Mouse (Mus musculus) CH12.LX (cell line): ENCODE data around the gene Mapk8. TPM values are rescaled to one million over a fixed set of nuclear protein-coding genes. Genes with fewer than 3 reads are reported as not detected.

Experiments used
- DNase-seq: peaks from one replicate; pipeline ENCODE4 v3.0.0-alpha.2; 2013; ENCODE audit errors: extremely low read depth
- H3K27ac ChIP-seq: 2 replicates; pipeline ENCODE4 v1.5.1; 2012; ENCODE audit warnings: low read depth, mild to moderate bottlenecking, control low read depth, moderate library complexity; ENCODE audit not compliant: insufficient read depth
- H3K27me3 ChIP-seq: replicated peaks from 2 replicates; pipeline ENCODE3; 2012; ENCODE audit warnings: inconsistent platforms
- H3K36me3 ChIP-seq, 2 experiments: replicated peaks in 1 of 2; 2 replicates each; pipeline versions ENCODE3 to v1.6.1; 2012; ENCODE audit warnings: inconsistent platforms in 1 of 2, low read length in 1 of 2, mild to moderate bottlenecking in 1 of 2, mixed read lengths in 1 of 2, moderate library complexity in 1 of 2; ENCODE audit not compliant: control insufficient read depth in 1 of 2, insufficient read depth in 1 of 2
- H3K4me1 ChIP-seq, 2 experiments: 2 replicates each; pipeline ENCODE4 v1.6.1; 2012; ENCODE audit warnings: inconsistent platforms in 1 of 2, moderate library complexity in 1 of 2; ENCODE audit not compliant: insufficient read depth in 2 of 2, control insufficient read depth in 1 of 2
- H3K4me2 ChIP-seq: 2 replicates; pipeline ENCODE4 v1.6.1; 2012; ENCODE audit warnings: low read depth, mild to moderate bottlenecking, control low read depth; ENCODE audit not compliant: poor library complexity, insufficient read depth, severe bottlenecking
- H3K4me3 ChIP-seq, 3 experiments: fragments of 150-350 bp in 1 of 3; sonication (generic) in 1 of 3; replicated peaks in 1 of 3; 2 replicates each; pipeline versions ENCODE3 to v1.5.1; 2011 to 2012; ENCODE audit warnings: low read depth in 2 of 3, low read length in 2 of 3, mild to moderate bottlenecking in 2 of 3, moderate library complexity in 2 of 3, control low read depth in 1 of 3, improper control_type of control experiment in 1 of 3, inconsistent platforms in 1 of 3, mixed read lengths in 1 of 3; ENCODE audit not compliant: poor library complexity in 1 of 3
- H3K79me2 ChIP-seq: replicated peaks from 2 replicates; pipeline ENCODE4 v1.6.1; 2012; ENCODE audit warnings: mild to moderate bottlenecking, moderate library complexity; ENCODE audit not compliant: control insufficient read depth, poor library complexity, insufficient read depth, severe bottlenecking; ENCODE audit errors: extremely low read depth
- H3K9ac ChIP-seq: 2 replicates; pipeline ENCODE4 v1.6.1; 2012; ENCODE audit warnings: low read depth, mild to moderate bottlenecking, control low read depth, moderate library complexity; ENCODE audit not compliant: insufficient read depth
- H3K9me3 ChIP-seq: replicated peaks from 2 replicates; pipeline ENCODE3; 2012; ENCODE audit warnings: low read length, inconsistent platforms, mixed read lengths
- CHD2 ChIP-seq: IDR thresholded peaks from 2 replicates; pipeline ENCODE4 v1.6.1; 2011; ENCODE audit warnings: low read length, improper control_type of control experiment
- E2F4 ChIP-seq: IDR thresholded peaks from 2 replicates; pipeline ENCODE4 v1.6.1; 2011; ENCODE audit warnings: low read depth, low read length, improper control_type of control experiment; ENCODE audit not compliant: insufficient replicate concordance
- ELF1 ChIP-seq: IDR thresholded peaks from 2 replicates; pipeline ENCODE4 v1.6.1; 2014; ENCODE audit warnings: low read depth, mild to moderate bottlenecking, inconsistent platforms, low read length, improper control_type of control experiment
- JUN ChIP-seq: IDR thresholded peaks from 2 replicates; pipeline ENCODE4 v1.6.1; 2011; ENCODE audit warnings: low read depth, mild to moderate bottlenecking, low read length, improper control_type of control experiment, moderate library complexity; ENCODE audit not compliant: insufficient read depth
- MAFK ChIP-seq: IDR thresholded peaks from 2 replicates; pipeline ENCODE4 v1.6.1; 2011; ENCODE audit warnings: low read length, improper control_type of control experiment; ENCODE audit not compliant: insufficient replicate concordance
- MAZ ChIP-seq: IDR thresholded peaks from 2 replicates; pipeline ENCODE4 v1.6.1; 2012; ENCODE audit warnings: low read depth, mild to moderate bottlenecking, inconsistent platforms, low read length, improper control_type of control experiment, moderate library complexity
- MEF2A ChIP-seq: IDR thresholded peaks from 2 replicates; pipeline ENCODE4 v1.6.1; 2014; ENCODE audit warnings: low read depth, mild to moderate bottlenecking, inconsistent platforms, low read length, improper control_type of control experiment, borderline replicate concordance
- MXI1 ChIP-seq: IDR thresholded peaks from 2 replicates; pipeline ENCODE4 v1.6.1; 2011; ENCODE audit warnings: mild to moderate bottlenecking, low read depth, low read length, improper control_type of control experiment
- MYC ChIP-seq: IDR thresholded peaks from 2 replicates; pipeline ENCODE4 v1.6.1; 2011; ENCODE audit warnings: low read depth, mild to moderate bottlenecking, improper control_type of control experiment, low read length
- NRF1 ChIP-seq: IDR thresholded peaks from 2 replicates; pipeline ENCODE4 v1.6.1; 2014; ENCODE audit warnings: low read depth, mild to moderate bottlenecking, inconsistent platforms, low read length, improper control_type of control experiment, moderate library complexity
- PAX5 ChIP-seq: IDR thresholded peaks from 2 replicates; pipeline ENCODE4 v1.6.1; 2012; ENCODE audit warnings: low read length, inconsistent platforms, mixed read lengths
- POLR2A ChIP-seq: IDR thresholded peaks from 2 replicates; pipeline ENCODE4 v1.6.1; 2011; ENCODE audit warnings: low read depth, mild to moderate bottlenecking, improper control_type of control experiment, low read length
- RAD21 ChIP-seq: IDR thresholded peaks from 2 replicates; pipeline ENCODE4 v1.6.1; 2011; ENCODE audit warnings: low read depth, mild to moderate bottlenecking, low read length, improper control_type of control experiment, moderate library complexity
- RCOR1 ChIP-seq: conservative IDR thresholded peaks from 2 replicates; pipeline ENCODE4 v1.6.1; 2012; ENCODE audit warnings: low read depth, mild to moderate bottlenecking, inconsistent platforms, low read length, improper control_type of control experiment
- SMC3 ChIP-seq: IDR thresholded peaks from 2 replicates; pipeline ENCODE4 v1.6.1; 2011; ENCODE audit warnings: low read depth, low read length, improper control_type of control experiment
- TBP ChIP-seq: conservative IDR thresholded peaks from 2 replicates; pipeline ENCODE4 v1.6.1; 2011; ENCODE audit warnings: low read depth, low read length, improper control_type of control experiment
- USF1 ChIP-seq: IDR thresholded peaks from 2 replicates; pipeline ENCODE4 v1.6.1; 2014; ENCODE audit warnings: low read depth, mild to moderate bottlenecking, inconsistent platforms, low read length, improper control_type of control experiment
- USF2 ChIP-seq: conservative IDR thresholded peaks from 2 replicates; pipeline ENCODE4 v1.6.1; 2011; ENCODE audit warnings: low read depth, low read length, improper control_type of control experiment
- ZC3H11A ChIP-seq: IDR thresholded peaks from 2 replicates; pipeline ENCODE4 v1.6.1; 2012; ENCODE audit warnings: low read depth, mild to moderate bottlenecking, inconsistent platforms, low read length, improper control_type of control experiment
- ZKSCAN1 ChIP-seq: IDR thresholded peaks from 2 replicates; pipeline ENCODE4 v1.6.1; 2012; ENCODE audit warnings: low read depth, inconsistent platforms, low read length, improper control_type of control experiment, borderline replicate concordance
- dilution Hi-C: fragments of 300-500 bp; cut with MboI; formaldehyde crosslinking; loops from 2 replicates; pipeline ENCODE4 v1.14.3; 2020; ENCODE audit warnings: low sequenced_read_pairs; ENCODE audit not compliant: extremely low pct_unique_long_range_greater_than_20kb, extremely low pct_ligation_motif_present
- in situ Hi-C: fragments of 300-500 bp; cut with MboI; formaldehyde crosslinking; loops from 3 replicates; pipeline ENCODE4 v1.14.3; 2019; ENCODE audit warnings: low sequenced_read_pairs, low pct_ligation_motif_present, low pct_unique_long_range_greater_than_20kb, mixed read lengths
- polyA plus RNA-seq: library from polyadenylated mRNA; unstranded; fragments of >175 nt; gene quantifications from 2 replicates; pipeline ENCODE4 v1.2.1, GENCODE M21; 2012; ENCODE audit warnings: low read depth; ENCODE audit not compliant: insufficient read length
- total RNA-seq, 2 experiments: library from RNA; depleted of rRNA; stranded (reverse); fragments of 300-350 nt in 1 of 2; fragments of >200 nt in 1 of 2; gene quantifications; 2 replicates each; pipeline ENCODE4 v1.2.3; 2012 to 2014

The Mapk8 gene
- total and polyA plus RNA-seq, 3 experiments, result 9.1 to 33.4 (median 21.9) TPM

DNA sequence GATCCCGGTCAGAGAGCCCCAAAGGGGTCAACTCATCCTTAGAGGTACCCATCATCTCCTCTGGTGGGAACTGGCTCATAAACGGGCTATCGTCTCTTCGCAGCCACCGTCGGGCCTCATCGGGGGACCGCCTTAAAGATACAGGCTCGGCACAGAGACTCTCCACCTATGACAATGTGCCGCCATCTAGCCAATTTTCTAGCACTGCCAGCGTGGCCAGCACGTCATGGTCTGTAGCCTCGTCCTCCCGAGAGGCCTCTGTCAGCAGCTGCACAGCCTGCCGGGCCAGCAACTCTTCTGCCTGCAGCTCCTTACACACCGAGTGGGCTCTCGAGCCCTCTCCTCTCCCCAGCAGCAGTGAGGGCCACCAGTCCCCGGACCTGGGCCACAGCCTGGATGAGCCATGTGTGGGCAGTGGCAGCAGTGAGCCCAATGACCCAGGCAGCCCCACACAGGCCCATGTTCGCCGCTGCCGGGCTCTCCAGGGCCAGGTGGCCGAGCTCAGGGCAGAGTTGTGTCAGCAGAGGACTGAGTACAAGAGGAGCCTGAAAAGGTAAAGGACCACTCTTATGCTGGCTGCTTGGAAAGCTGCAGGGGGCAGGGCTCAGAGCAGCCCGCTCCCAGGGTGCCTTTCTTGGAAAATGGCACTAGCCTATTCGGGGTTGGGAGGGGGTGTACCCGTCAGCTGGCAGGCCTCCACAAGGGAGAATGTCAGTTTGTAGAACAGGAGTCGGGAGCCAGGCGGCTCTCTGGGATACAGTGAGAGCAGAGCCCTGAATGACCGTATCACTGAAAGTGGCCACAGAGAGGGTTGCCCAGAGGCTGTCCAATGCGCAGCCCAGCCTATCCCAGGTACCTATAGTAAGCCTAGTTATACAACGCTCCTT is 79.8 kb downstream of the Mapk8 start:
- Histone ChIP-seq H3K27me3 (peaks cover 7% of the 10 kb centered on the region), H3K4me2 (no peak overlapping the region)
- in situ Hi-C loops, result loop anchor here (10.0 kb wide), 1 partner anchor 152 kb away; the partner anchor contains the start of gene Arhgap22
- TF ChIP-seq MAZ, result no peak
- TF ChIP-seq, all 38 proteins: peak for 0
- no peak for DNase-seq
- H3K27ac ChIP-seq, result no peak overlapping the region
- no peak overlapping the region for H3K4me3 ChIP-seq
- dilution Hi-C loops, result no loop called here
- peaks cover 0 to 2% of the 10 kb centered on the region in 2 experiments; a peak in 1 of 4 replicates for H3K4me1 ChIP-seq
- H3K9me3 ChIP-seq, result no peaks in the 10 kb centered on the region
- H3K79me2 ChIP-seq, result no peaks in the 10 kb centered on the region
- H3K36me3 ChIP-seq, result no peaks in the 10 kb centered on the region
- H3K9ac ChIP-seq, result no peak overlapping the region

DNA sequence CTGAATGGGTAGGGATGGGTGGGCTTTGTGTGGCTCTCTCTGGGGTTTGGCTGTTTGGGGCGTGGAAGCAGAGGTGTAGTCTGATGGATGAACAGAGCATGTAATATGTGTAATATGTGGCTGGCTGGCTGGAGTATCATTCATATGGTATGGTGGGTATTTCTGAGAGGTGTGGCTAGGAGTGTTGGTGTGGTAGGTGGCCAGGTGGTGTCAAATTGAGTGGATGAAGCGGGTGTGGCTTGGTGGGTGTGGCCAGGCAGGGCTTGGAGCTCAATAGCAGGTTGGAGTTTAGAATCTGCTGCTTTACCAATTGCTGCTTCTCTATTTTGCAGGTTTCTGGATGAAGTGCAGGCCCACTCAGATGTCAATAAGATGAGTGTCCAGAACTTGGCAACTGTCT is 82.9 kb downstream of the Mapk8 start:
- H3K27me3 ChIP-seq, result peaks cover 24% of the 10 kb centered on the region
- in situ Hi-C loops, result loop anchor here (10.0 kb wide), 1 partner anchor 149 kb away; the partner anchor contains the start of gene Arhgap22
- no peak for TF ChIP-seq PAX5
- TF ChIP-seq USF1, result no peak
- no peak for TF ChIP-seq MAZ
- no peak for TF ChIP-seq TBP
- TF ChIP-seq ELF1, result no peak
- TF ChIP-seq NRF1, result no peak
- no peak for TF ChIP-seq USF2
- TF ChIP-seq JUN, result no peak
- TF ChIP-seq ZC3H11A, result no peak
- no peak for TF ChIP-seq ZKSCAN1
- TF ChIP-seq MYC, result no peak
- no peak for TF ChIP-seq RCOR1
- no peak for TF ChIP-seq POLR2A
- no peak for TF ChIP-seq MEF2A
- TF ChIP-seq E2F4, result no peak
- no peak for TF ChIP-seq MXI1
- no peak for TF ChIP-seq RAD21
- no peak for TF ChIP-seq SMC3
- no peak for TF ChIP-seq MAFK
- no peak for TF ChIP-seq CHD2

More for the DNA sequence above, 82.9 kb downstream of the Mapk8 start:
- H3K9me3 ChIP-seq, result no peaks in the 10 kb centered on the region
- H3K4me1 ChIP-seq, result peaks cover 0 to 3% of the 10 kb centered on the region in 2 experiments; a peak in 1 of 4 replicates
- H3K79me2 ChIP-seq, result no peaks in the 10 kb centered on the region
- H3K36me3 ChIP-seq, result no peaks in the 10 kb centered on the region
- no peak overlapping the region for H3K27ac ChIP-seq
- dilution Hi-C loops, result no loop called here
- H3K9ac ChIP-seq, result no peak overlapping the region
- H3K4me2 ChIP-seq, result no peak overlapping the region
- no peak for DNase-seq
- H3K4me3 ChIP-seq, result no peak overlapping the region
